In the genomic region with DNA sequence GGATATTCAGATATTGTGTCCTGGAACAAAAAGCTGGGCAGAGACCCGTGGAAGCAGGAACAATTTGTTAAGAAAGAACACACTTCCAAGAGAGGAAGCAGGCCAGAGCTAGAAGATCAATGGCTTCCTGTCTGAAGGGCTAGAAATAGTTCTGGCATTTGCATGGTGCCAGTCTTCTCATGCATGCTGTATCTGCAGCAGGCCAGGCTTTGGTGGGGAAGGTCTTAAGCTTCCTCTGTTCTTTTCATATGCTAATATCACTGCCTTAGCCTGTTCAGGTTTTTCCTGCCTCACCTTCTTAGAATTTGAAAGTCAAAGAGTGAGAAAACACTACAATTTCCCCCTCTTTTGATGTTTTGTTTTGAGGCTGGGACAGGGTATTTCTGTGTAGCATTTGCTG, we compare ENCODE assay signal across 12 mouse cellular contexts. TPM values are rescaled to one million over a fixed set of nuclear protein-coding genes. Genes with fewer than 3 reads are reported as not detected.
DNase-seq lines count a peak whose midpoint lies in the region; ATAC-seq and TF ChIP-seq lines count a peak whose summit lies in the region.
"Had no signal": no experiment of that assay in that cellular context is flagged by ENCODE, and none has a peak within 500 bp of the region (broad histone marks: within the 10 kb centered on the region; RNA-seq: fewer than 3 reads in every experiment).

No protein-coding gene starts in this region.

- peak; percentile 57; the same call in 1 of the 2 replicates for ATAC-seq in lung, postnatal 0 days
- ATAC-seq in kidney, embryonic 16.5 days (ENCODE audit: low FRiP score, low TSS enrichment), result 0 out of 2 replicates have a peak, but pooled peaks have one; percentile 49
- ATAC-seq in stomach, postnatal 0 days (ENCODE audit: low FRiP score, low TSS enrichment), result no peak
- ATAC-seq: hindbrain, embryonic 16.5 days had no signal

- no peaks in the 10 kb centered on the region for H3K27me3 ChIP-seq in lung, postnatal 0 days (replicated peaks; ENCODE audit: insufficient read depth, low read length)
- H3K27me3 ChIP-seq in kidney, embryonic 16.5 days (ENCODE audit: insufficient read depth, low read length), result no peaks in the 10 kb centered on the region
- no peaks in the 10 kb centered on the region for H3K27me3 ChIP-seq in stomach, postnatal 0 days (ENCODE audit: control insufficient read depth, insufficient read depth, low read length)
- H3K27me3 ChIP-seq: forebrain, embryonic 12.5 days had no signal

- H3K36me3 ChIP-seq in lung, postnatal 0 days (ENCODE audit: insufficient read depth, low read length), result no peaks in the 10 kb centered on the region
- no peaks in the 10 kb centered on the region for H3K36me3 ChIP-seq in kidney, embryonic 16.5 days (ENCODE audit: insufficient read depth, low read length)
- H3K36me3 ChIP-seq in stomach, postnatal 0 days (ENCODE audit: control insufficient read depth, insufficient read depth, low read length), result no peaks in the 10 kb centered on the region
- H3K36me3 ChIP-seq: forebrain, embryonic 12.5 days had no signal

- H3K4me2 ChIP-seq in lung, postnatal 0 days (replicated peaks; ENCODE audit: low read depth, low read length), result no peak overlapping the region
- H3K4me2 ChIP-seq in kidney, embryonic 16.5 days (replicated peaks; ENCODE audit: low read depth, low read length), result no peak overlapping the region
- H3K4me2 ChIP-seq in stomach, postnatal 0 days (replicated peaks; ENCODE audit: low read depth), result no peak overlapping the region
- H3K4me2 ChIP-seq: forebrain, embryonic 12.5 days had no signal

- WGBS in lung, postnatal 0 days, result 22% methylated on average over 1 of the region's 1 CpGs
- 21% methylated on average over 1 of the region's 1 CpGs for WGBS in kidney, embryonic 16.5 days
- 29% methylated on average over 1 of the region's 1 CpGs for WGBS in stomach, postnatal 0 days

- H3K9me3 ChIP-seq in lung, postnatal 0 days (ENCODE audit: low read length), result no peaks in the 10 kb centered on the region
- H3K9me3 ChIP-seq in kidney, embryonic 16.5 days (ENCODE audit: low read length), result no peaks in the 10 kb centered on the region
- H3K9me3 ChIP-seq in stomach, postnatal 0 days (ENCODE audit: control insufficient read depth, low read length), result no peaks in the 10 kb centered on the region
- H3K9me3 ChIP-seq: forebrain, embryonic 12.5 days had no signal

- no peak for TF ChIP-seq CTCF in lung, postnatal 0 days (IDR thresholded peaks at IDR 0.05)
- TF ChIP-seq CTCF in stomach, postnatal 0 days (IDR thresholded peaks at IDR 0.05; ENCODE audit: low read depth), result no peak

- H3K4me3 ChIP-seq in lung, postnatal 0 days (ENCODE audit: low read depth, low read length), result no peak overlapping the region
- no peak overlapping the region for H3K4me3 ChIP-seq in kidney, embryonic 16.5 days (ENCODE audit: low read length)
- H3K4me3 ChIP-seq in stomach, postnatal 0 days (ENCODE audit: low read depth, low read length), result no peak overlapping the region
- H3K4me3 ChIP-seq: forebrain, embryonic 12.5 days; heart, adult 2 months had no signal

- peak; percentile 23 for DNase-seq in lung, postnatal 0 days (ENCODE audit: low spot score)
- no peak for DNase-seq in lung, postnatal 4 days
- peak; percentile 14 for DNase-seq in WW6 (ENCODE audit: low read depth, low spot score)
- no peak for DNase-seq in heart, postnatal 4 days
- DNase-seq in stomach, postnatal 0 days (ENCODE audit: low spot score), result no peak
- no peak for DNase-seq in frontal cortex, postnatal 10 days (ENCODE audit: low spot score in 2 of 2)
- DNase-seq: heart, adult 2 months; heart, postnatal 10 days; thymus, adult 2 months had no signal

- peak; percentile 74 for TF ChIP-seq EP300 in lung, postnatal 0 days (IDR thresholded peaks at IDR 0.05)
- TF ChIP-seq EP300 in stomach, postnatal 0 days (optimal IDR thresholded peaks at IDR 0.05), result no peak

- no peak overlapping the region for H3K9ac ChIP-seq in lung, postnatal 0 days (replicated peaks; ENCODE audit: low read depth)
- no peak overlapping the region for H3K9ac ChIP-seq in kidney, embryonic 16.5 days (replicated peaks; ENCODE audit: low read length)
- no peak overlapping the region for H3K9ac ChIP-seq in stomach, postnatal 0 days (ENCODE audit: low read length)
- H3K9ac ChIP-seq: forebrain, embryonic 12.5 days had no signal

- H3K4me1 ChIP-seq in lung, postnatal 0 days (ENCODE audit: insufficient read depth, low read depth, low read length), result no peaks in the 10 kb centered on the region
- no peaks in the 10 kb centered on the region for H3K4me1 ChIP-seq in kidney, embryonic 16.5 days (ENCODE audit: insufficient read depth, low read length)
- H3K4me1 ChIP-seq in stomach, postnatal 0 days (replicated peaks; ENCODE audit: control insufficient read depth, insufficient read depth), result no peaks in the 10 kb centered on the region

- H3K27ac ChIP-seq in lung, postnatal 0 days (ENCODE audit: low read length), result no peak overlapping the region
- no peak overlapping the region for H3K27ac ChIP-seq in kidney, embryonic 16.5 days (ENCODE audit: low read length)
- no peak overlapping the region for H3K27ac ChIP-seq in stomach, postnatal 0 days (replicated peaks)
- H3K27ac ChIP-seq: forebrain, embryonic 12.5 days; heart, adult 2 months had no signal

RNA-seq across cellular contexts. Expression of a gene that starts 1.9 kb away (rescaled TPM):
- 37.2 and 46.0 TPM in 2 replicates for polyA plus RNA-seq in lung, postnatal 0 days (2015; fragmentation: Nextera tagmentation; extraction: Ambion mirVana)
- polyA plus RNA-seq in kidney, embryonic 16.5 days (2015; fragmentation: Nextera tagmentation; extraction: Ambion mirVana), result 22.7 and 26.1 TPM in 2 replicates
- total RNA-seq in heart, postnatal 4 days (2021), result 10 to 100 TPM; 44.3 to 45.5 TPM
- 60.9 and 67.4 TPM in 2 replicates for polyA plus RNA-seq in stomach, postnatal 0 days (2015; fragmentation: Nextera tagmentation; extraction: Ambion mirVana)

RNA-seq across cellular contexts. Expression of a gene that starts 27.0 kb away (rescaled TPM):
- 14.8 and 15.4 TPM in 2 replicates for polyA plus RNA-seq in lung, postnatal 0 days (2015; fragmentation: Nextera tagmentation; extraction: Ambion mirVana)
- 28.7 and 29.5 TPM in 2 replicates for polyA plus RNA-seq in kidney, embryonic 16.5 days (2015; fragmentation: Nextera tagmentation; extraction: Ambion mirVana)
- 1 to 10 TPM; 7.3 to 7.4 TPM for total RNA-seq in heart, postnatal 4 days (2021)
- polyA plus RNA-seq in stomach, postnatal 0 days (2015; fragmentation: Nextera tagmentation; extraction: Ambion mirVana), result 15.1 and 15.9 TPM in 2 replicates

Comparison
In these comparisons a context has a peak if more than half of its experiments do, and no peak if none do; other contexts are left out.
1. DNase-seq: peak in lung, postnatal 0 days (single experiment) and WW6 (single experiment); none in lung, postnatal 4 days (0 of 2), heart, postnatal 4 days (single experiment), stomach, postnatal 0 days (single experiment) and frontal cortex, postnatal 10 days (0 of 2).